In genomic region chr7:141008312-141008761, GRCm38 (mm10) we compare ENCODE assay signal across 9 mouse cellular contexts. TPM values are rescaled to one million over a fixed set of nuclear protein-coding genes. Genes with fewer than 3 reads are reported as not detected.
DNase-seq lines count a peak whose midpoint lies in the region; ATAC-seq and TF ChIP-seq lines count a peak whose summit lies in the region.
"Had no signal": no experiment of that assay in that cellular context is flagged by ENCODE, and none has a peak within 500 bp of the region (broad histone marks: within the 10 kb centered on the region; RNA-seq: fewer than 3 reads in every experiment).

No protein-coding gene starts in this region.

- DNase-seq in 3134 (ENCODE audit: extremely low read depth, insufficient read length, low spot score): peak; percentile 51
- DNase-seq in ES-E14 (ENCODE audit: low read depth, low spot score): peak; percentile 54
- DNase-seq in liver, postnatal 0 days: peak; percentile 69
- no peak for DNase-seq in c-Kit-positive CD71-positive TER-119-positive erythroid progenitor cells, embryonic 14.5 days (ENCODE audit: low spot score)

- H3K27ac ChIP-seq in ES-E14 (ENCODE audit: insufficient read depth, low read depth, low read length, poor library complexity, severe bottlenecking): peak overlapping the region; percentile 91
- H3K27ac ChIP-seq in embryonic facial prominence, embryonic 15.5 days (replicated peaks): peak overlapping the region; percentile 58
- no peak overlapping the region for H3K27ac ChIP-seq in hindbrain, embryonic 13.5 days
- peak overlapping the region; percentile 87; the same call in 1 of the 2 replicates for H3K27ac ChIP-seq in liver, postnatal 0 days (ENCODE audit: low read depth)
- H3K27ac ChIP-seq in small intestine, adult 2 months (ENCODE audit: insufficient read depth, low read depth, low read length): no peak overlapping the region; the same call in 1 of the 2 replicates
- no peak overlapping the region for H3K27ac ChIP-seq in forebrain, embryonic 16.5 days (ENCODE audit: low read length)

- H3K9me3 ChIP-seq in ES-E14 (ENCODE audit: control insufficient read depth, insufficient read depth, low read depth, low read length): no peaks in the 10 kb centered on the region
- no peaks in the 10 kb centered on the region for H3K9me3 ChIP-seq in embryonic facial prominence, embryonic 15.5 days (replicated peaks)
- no peaks in the 10 kb centered on the region for H3K9me3 ChIP-seq in hindbrain, embryonic 13.5 days
- no peaks in the 10 kb centered on the region for H3K9me3 ChIP-seq in liver, postnatal 0 days (ENCODE audit: low read length)
- H3K9me3 ChIP-seq in forebrain, embryonic 16.5 days (ENCODE audit: control insufficient read depth, low read length): no peaks in the 10 kb centered on the region

- peak; percentile 43; the same call in 1 of the 2 replicates for TF ChIP-seq EP300 in liver, postnatal 0 days (IDR thresholded peaks at IDR 0.05; ENCODE audit: low read depth)

- peak overlapping the region; percentile 15 to 36; a peak in 3 of 4 replicates for H3K4me3 ChIP-seq in ES-E14 (ENCODE audit: insufficient read depth in 1 of 2, low read depth in 1 of 2, low read length in 2 of 2, poor library complexity in 1 of 2, severe bottlenecking in 1 of 2)
- H3K4me3 ChIP-seq in embryonic facial prominence, embryonic 15.5 days (replicated peaks): peak overlapping the region; percentile 18; the same call in 1 of the 2 replicates
- no peak overlapping the region for H3K4me3 ChIP-seq in hindbrain, embryonic 13.5 days
- peak overlapping the region; percentile 52 for H3K4me3 ChIP-seq in liver, postnatal 0 days (ENCODE audit: low read depth, low read length)
- no peak overlapping the region for H3K4me3 ChIP-seq in small intestine, adult 2 months (ENCODE audit: low read depth, low read length)
- H3K4me3 ChIP-seq in forebrain, embryonic 16.5 days (replicated peaks; ENCODE audit: low read length): no peak overlapping the region
- H3K4me3 ChIP-seq: erythroblast, embryonic 14.5 days had no signal

- peak overlapping the region; percentile 53 for H3K4me2 ChIP-seq in embryonic facial prominence, embryonic 15.5 days (replicated peaks)
- peak overlapping the region; percentile 25; the same call in 1 of the 2 replicates for H3K4me2 ChIP-seq in hindbrain, embryonic 13.5 days
- peak overlapping the region; percentile 62 for H3K4me2 ChIP-seq in liver, postnatal 0 days (ENCODE audit: low read depth, low read length)
- H3K4me2 ChIP-seq in forebrain, embryonic 16.5 days (ENCODE audit: low read length): no peak overlapping the region

- peak; percentile 63 for TF ChIP-seq CTCF in liver, postnatal 0 days (IDR thresholded peaks at IDR 0.05; ENCODE audit: low read depth)
- TF ChIP-seq CTCF in small intestine, adult 2 months (IDR thresholded peaks at IDR 0.05; ENCODE audit: extremely low read depth, insufficient read length, insufficient replicate concordance, low read depth, low read length): peak; percentile 29; the same call in 1 of the 2 replicates

- ATAC-seq in embryonic facial prominence, embryonic 15.5 days (ENCODE audit: insufficient number of reproducible peaks, low FRiP score, low TSS enrichment, low read depth): peak; percentile 64; the same call in 1 of the 2 replicates
- no peak for ATAC-seq in hindbrain, embryonic 13.5 days (ENCODE audit: low FRiP score)
- ATAC-seq in liver, postnatal 0 days: peak; percentile 53
- ATAC-seq in forebrain, embryonic 16.5 days: no peak

- H3K9ac ChIP-seq in ES-E14 (ENCODE audit: insufficient read depth, low read depth, low read length, poor library complexity, severe bottlenecking): peak overlapping the region; percentile 35
- no peak overlapping the region for H3K9ac ChIP-seq in embryonic facial prominence, embryonic 15.5 days
- no peak overlapping the region for H3K9ac ChIP-seq in hindbrain, embryonic 13.5 days
- H3K9ac ChIP-seq in liver, postnatal 0 days (replicated peaks): no peak overlapping the region
- no peak overlapping the region for H3K9ac ChIP-seq in forebrain, embryonic 16.5 days (replicated peaks; ENCODE audit: low read depth, low read length)

- 5% methylated on average over 7 of the region's 7 CpGs for WGBS in embryonic facial prominence, embryonic 15.5 days
- WGBS in hindbrain, embryonic 13.5 days: 11% methylated on average over 7 of the region's 7 CpGs
- 3% methylated on average over 7 of the region's 7 CpGs for WGBS in liver, postnatal 0 days (ENCODE audit: insufficient replicate concordance)
- 20% methylated on average over 7 of the region's 7 CpGs for WGBS in small intestine, adult 2 months
- 11% methylated on average over 7 of the region's 7 CpGs for WGBS in forebrain, embryonic 16.5 days

- peaks cover 7 to 19% of the 10 kb centered on the region in 2 experiments; a peak in 2 of 4 replicates for H3K4me1 ChIP-seq in ES-E14 (ENCODE audit: control insufficient read depth in 2 of 2, insufficient read depth in 2 of 2, low read length in 2 of 2, poor library complexity in 1 of 2)
- H3K4me1 ChIP-seq in embryonic facial prominence, embryonic 15.5 days: peaks cover 32% of the 10 kb centered on the region
- H3K4me1 ChIP-seq in hindbrain, embryonic 13.5 days (replicated peaks): peaks cover 15% of the 10 kb centered on the region
- H3K4me1 ChIP-seq in liver, postnatal 0 days (ENCODE audit: insufficient read depth): peaks cover 39% of the 10 kb centered on the region
- peaks cover 10% of the 10 kb centered on the region; the same call in 1 of the 2 replicates for H3K4me1 ChIP-seq in small intestine, adult 2 months (ENCODE audit: control insufficient read depth, insufficient read depth, insufficient read length, low read length)
- peaks cover 3% of the 10 kb centered on the region; the same call in 1 of the 2 replicates for H3K4me1 ChIP-seq in forebrain, embryonic 16.5 days (replicated peaks; ENCODE audit: control insufficient read depth, insufficient read depth, low read length)

- H3K36me3 ChIP-seq in ES-E14 (ENCODE audit: control insufficient read depth, insufficient read depth, low read length, poor library complexity, severe bottlenecking): no peaks in the 10 kb centered on the region
- no peaks in the 10 kb centered on the region for H3K36me3 ChIP-seq in embryonic facial prominence, embryonic 15.5 days
- no peaks in the 10 kb centered on the region for H3K36me3 ChIP-seq in hindbrain, embryonic 13.5 days
- no peaks in the 10 kb centered on the region for H3K36me3 ChIP-seq in liver, postnatal 0 days (replicated peaks; ENCODE audit: insufficient read depth, low read length)
- no peaks in the 10 kb centered on the region for H3K36me3 ChIP-seq in small intestine, adult 2 months (ENCODE audit: control insufficient read depth, insufficient read depth, low read length)
- H3K36me3 ChIP-seq in forebrain, embryonic 16.5 days (ENCODE audit: control insufficient read depth, insufficient read depth): no peaks in the 10 kb centered on the region

- no peak for TF ChIP-seq POLR2A in small intestine, adult 2 months (IDR thresholded peaks at IDR 0.05; ENCODE audit: low read depth, low read length)

- H3K27me3 ChIP-seq in embryonic facial prominence, embryonic 15.5 days: no peaks in the 10 kb centered on the region
- H3K27me3 ChIP-seq in hindbrain, embryonic 13.5 days: 0 out of 2 replicates have a peak, but pooled peaks cover 4% of the 10 kb centered on the region
- H3K27me3 ChIP-seq in liver, postnatal 0 days (ENCODE audit: insufficient read depth, low read length): no peaks in the 10 kb centered on the region
- no peaks in the 10 kb centered on the region for H3K27me3 ChIP-seq in small intestine, adult 2 months (ENCODE audit: control insufficient read depth, insufficient read depth, low read length)
- H3K27me3 ChIP-seq in forebrain, embryonic 16.5 days (replicated peaks; ENCODE audit: control insufficient read depth, insufficient read depth, low read length): no peaks in the 10 kb centered on the region

- in situ Hi-C loops in ES-E14 (cut with MboI; ENCODE audit: low sequenced_read_pairs in 2 of 2, unreplicated experiment in 2 of 2): no loop called here

RNA-seq across cellular contexts. Expression of gene Ifitm3, which starts 2.2 kb away (rescaled TPM):
- 353 and 601 TPM in 2 replicates for total RNA-seq in ES-E14 (2012; rRNA removed)
- polyA plus RNA-seq in embryonic facial prominence, embryonic 15.5 days (2015; fragmentation: Nextera tagmentation; extraction: Ambion mirVana): 197 and 204 TPM in 2 replicates
- polyA plus RNA-seq in hindbrain, embryonic 13.5 days (2015; fragmentation: Nextera tagmentation; extraction: Ambion mirVana): 29.0 and 29.1 TPM in 2 replicates
- 295 and 298 TPM in 2 replicates for polyA plus RNA-seq in liver, postnatal 0 days (2015; fragmentation: Nextera tagmentation; extraction: Ambion mirVana)
- 101 and 147 TPM in 2 replicates for polyA plus RNA-seq in small intestine, adult 2 months (2012; rRNA removed)
- 21.0 and 26.1 TPM in 2 replicates for polyA plus RNA-seq in forebrain, embryonic 16.5 days (2015; fragmentation: Nextera tagmentation; extraction: Ambion mirVana)

RNA-seq across cellular contexts. Expression of gene Ifitm6, which starts 9.4 kb away (rescaled TPM):
- 0.36 TPM in 1 of 2 replicates, not detected in the other for total RNA-seq in ES-E14 (2012; rRNA removed)
- 2.7 and 2.8 TPM in 2 replicates for polyA plus RNA-seq in embryonic facial prominence, embryonic 15.5 days (2015; fragmentation: Nextera tagmentation; extraction: Ambion mirVana)
- polyA plus RNA-seq in hindbrain, embryonic 13.5 days (2015; fragmentation: Nextera tagmentation; extraction: Ambion mirVana): 0.53 TPM in 2 replicates
- polyA plus RNA-seq in liver, postnatal 0 days (2015; fragmentation: Nextera tagmentation; extraction: Ambion mirVana): 53.6 and 54.4 TPM in 2 replicates
- 2.5 and 3.1 TPM in 2 replicates for polyA plus RNA-seq in small intestine, adult 2 months (2012; rRNA removed)
- polyA plus RNA-seq in forebrain, embryonic 16.5 days (2015; fragmentation: Nextera tagmentation; extraction: Ambion mirVana): 0.40 and 0.57 TPM in 2 replicates
- polyA plus RNA-seq: erythroblast, embryonic 14.5 days had no signal

RNA-seq across cellular contexts. Expression of gene Gm17387, which starts 20.6 kb away (rescaled TPM):
- total RNA-seq in ES-E14 (2012; rRNA removed): not detected in 2 replicates
- not detected in 2 replicates for polyA plus RNA-seq in embryonic facial prominence, embryonic 15.5 days (2015; fragmentation: Nextera tagmentation; extraction: Ambion mirVana)
- not detected in 2 replicates for polyA plus RNA-seq in hindbrain, embryonic 13.5 days (2015; fragmentation: Nextera tagmentation; extraction: Ambion mirVana)
- not detected in 2 replicates for polyA plus RNA-seq in liver, postnatal 0 days (2015; fragmentation: Nextera tagmentation; extraction: Ambion mirVana)
- polyA plus RNA-seq in small intestine, adult 2 months (2012; rRNA removed): not detected in 2 replicates
- polyA plus RNA-seq in forebrain, embryonic 16.5 days (2015; fragmentation: Nextera tagmentation; extraction: Ambion mirVana): not detected in 2 replicates
- polyA plus RNA-seq: erythroblast, embryonic 14.5 days had no signal

RNA-seq across cellular contexts. Expression of gene Ifitm1, which starts 41.3 kb away (rescaled TPM):
- total RNA-seq in ES-E14 (2012; rRNA removed): 274 and 585 TPM in 2 replicates
- 126 and 137 TPM in 2 replicates for polyA plus RNA-seq in embryonic facial prominence, embryonic 15.5 days (2015; fragmentation: Nextera tagmentation; extraction: Ambion mirVana)
- polyA plus RNA-seq in hindbrain, embryonic 13.5 days (2015; fragmentation: Nextera tagmentation; extraction: Ambion mirVana): 13.4 and 13.6 TPM in 2 replicates
- polyA plus RNA-seq in liver, postnatal 0 days (2015; fragmentation: Nextera tagmentation; extraction: Ambion mirVana): 33.4 and 38.6 TPM in 2 replicates
- 107 and 120 TPM in 2 replicates for polyA plus RNA-seq in small intestine, adult 2 months (2012; rRNA removed)
- 9.0 and 11.2 TPM in 2 replicates for polyA plus RNA-seq in forebrain, embryonic 16.5 days (2015; fragmentation: Nextera tagmentation; extraction: Ambion mirVana)

RNA-seq across cellular contexts. Expression of gene Ifitm2, which starts 52.5 kb away (rescaled TPM):
- total RNA-seq in ES-E14 (2012; rRNA removed): 679 and 1,158 TPM in 2 replicates
- 1,542 and 1,589 TPM in 2 replicates for polyA plus RNA-seq in embryonic facial prominence, embryonic 15.5 days (2015; fragmentation: Nextera tagmentation; extraction: Ambion mirVana)
- 211 and 226 TPM in 2 replicates for polyA plus RNA-seq in hindbrain, embryonic 13.5 days (2015; fragmentation: Nextera tagmentation; extraction: Ambion mirVana)
- 798 and 816 TPM in 2 replicates for polyA plus RNA-seq in liver, postnatal 0 days (2015; fragmentation: Nextera tagmentation; extraction: Ambion mirVana)
- 263 and 363 TPM in 2 replicates for polyA plus RNA-seq in small intestine, adult 2 months (2012; rRNA removed)
- 126 and 150 TPM in 2 replicates for polyA plus RNA-seq in forebrain, embryonic 16.5 days (2015; fragmentation: Nextera tagmentation; extraction: Ambion mirVana)

Comparison
In these comparisons a context has a peak if more than half of its experiments do, and no peak if none do; other contexts are left out.
1. H3K27ac ChIP-seq: peak in ES-E14 (single experiment), embryonic facial prominence, embryonic 15.5 days (single experiment) and liver, postnatal 0 days (single experiment); none in hindbrain, embryonic 13.5 days (single experiment), small intestine, adult 2 months (single experiment) and forebrain, embryonic 16.5 days (single experiment).
2. H3K4me3 ChIP-seq: peak in ES-E14 (2 of 2), embryonic facial prominence, embryonic 15.5 days (single experiment) and liver, postnatal 0 days (single experiment); none in hindbrain, embryonic 13.5 days (single experiment), small intestine, adult 2 months (single experiment) and forebrain, embryonic 16.5 days (single experiment).
3. ATAC-seq: peak in embryonic facial prominence, embryonic 15.5 days (single experiment) and liver, postnatal 0 days (single experiment); none in hindbrain, embryonic 13.5 days (single experiment) and forebrain, embryonic 16.5 days (single experiment).
4. RNA of gene Ifitm6, which starts 9.4 kb away (polyA plus RNA-seq): 53.6 to 54.4 TPM in liver, postnatal 0 days; 2.5 to 3.1 TPM in small intestine, adult 2 months, 2.7 to 2.8 TPM in embryonic facial prominence, embryonic 15.5 days, 0.40 to 0.57 TPM in forebrain, embryonic 16.5 days and 0.53 TPM in hindbrain, embryonic 13.5 days; every median in the first group is over 10 times any median in the second.